In genomic region chrX:163723630-163724029, GRCm38 (mm10) we compare ENCODE assay signal across 12 mouse cellular contexts. TPM values are rescaled to one million over a fixed set of nuclear protein-coding genes. Genes with fewer than 3 reads are reported as not detected.
DNase-seq lines count a peak whose midpoint lies in the region; ATAC-seq lines count a peak whose summit lies in the region.
"Had no signal": no experiment of that assay in that cellular context is flagged by ENCODE, and none has a peak within 500 bp of the region (broad histone marks: within the 10 kb centered on the region; RNA-seq: fewer than 3 reads in every experiment).

No protein-coding gene starts in this region.

- H3K9me3 ChIP-seq in neural tube, embryonic 11.5 days (ENCODE audit: control insufficient read depth, low read length): no peaks in the 10 kb centered on the region

- no peak overlapping the region for H3K9ac ChIP-seq in neural tube, embryonic 11.5 days (ENCODE audit: low read length)
- H3K9ac ChIP-seq: liver, embryonic 14.5 days had no signal

- H3K4me2 ChIP-seq in neural tube, embryonic 11.5 days (ENCODE audit: low read depth): no peak overlapping the region

- ATAC-seq in neural tube, embryonic 11.5 days (ENCODE audit: insufficient read depth, low FRiP score, low TSS enrichment): peak; percentile 35; the same call in 1 of the 2 replicates
- ATAC-seq in inflammation-experienced regulatory T-cells, adult 6 months: peak; percentile 73

- peak; percentile 11 for DNase-seq in adrenal gland, postnatal 14 days
- no peak for DNase-seq in adrenal gland, adult 18-20 months (ENCODE audit: low spot score in 2 of 2)
- no peak for DNase-seq in neural tube, embryonic 11.5 days (ENCODE audit: low spot score)
- no peak for DNase-seq in neural tube, embryonic 10.5 days (ENCODE audit: extremely low spot score, low spot score)
- peak; percentile 48 for DNase-seq in skeletal muscle tissue, adult 2 months (ENCODE audit: low read depth, low spot score)
- no peak for DNase-seq in cerebellum, adult 11 months
- no peak for DNase-seq in urinary bladder, adult 18-20 months (ENCODE audit: low spot score in 2 of 2)
- DNase-seq: cerebellum, adult 9-11 months had no signal

- H3K27me3 ChIP-seq in neural tube, embryonic 11.5 days (ENCODE audit: control insufficient read depth, insufficient read depth, low read length): no peaks in the 10 kb centered on the region

- H3K4me3 ChIP-seq in neural tube, embryonic 11.5 days (ENCODE audit: low read depth, low read length): no peak overlapping the region

- H3K4me1 ChIP-seq in neural tube, embryonic 11.5 days (ENCODE audit: control insufficient read depth, insufficient read depth, low read length): no peaks in the 10 kb centered on the region

- H3K27ac ChIP-seq in neural tube, embryonic 11.5 days (ENCODE audit: low read depth, low read length): no peak overlapping the region
- H3K27ac ChIP-seq: liver, embryonic 14.5 days had no signal

- no peaks in the 10 kb centered on the region for H3K36me3 ChIP-seq in neural tube, embryonic 11.5 days (ENCODE audit: control insufficient read depth, insufficient read depth, low read length)

RNA-seq across cellular contexts. Expression of gene Rnf138rt1, which starts 37.5 kb away (rescaled TPM):
- total RNA-seq in adrenal gland, postnatal 14 days (2021): 0.85 and 0.94 TPM in 2 replicates
- under 1 TPM; 0.58 to 0.70 TPM for total RNA-seq in adrenal gland, adult 18-20 months (2021)
- 0.47 and 0.97 TPM in 2 replicates for polyA plus RNA-seq in neural tube, embryonic 11.5 days (2014; fragmentation: Nextera tagmentation; extraction: Ambion mirVana)
- not detected for polyA plus RNA-seq in inflammation-experienced regulatory T-cells, adult 6 months (2017; shearing (Covaris generic))
- total RNA-seq: monocyte, adult 5-6 weeks had no signal
- polyA plus RNA-seq: intestine, embryonic 14.5 days had no signal

Comparison
In these comparisons a context has a peak if more than half of its experiments do, and no peak if none do; other contexts are left out.
1. DNase-seq: peak in adrenal gland, postnatal 14 days (single experiment) and skeletal muscle tissue, adult 2 months (single experiment); none in adrenal gland, adult 18-20 months (0 of 2), neural tube, embryonic 11.5 days (single experiment), neural tube, embryonic 10.5 days (single experiment), cerebellum, adult 11 months (single experiment) and urinary bladder, adult 18-20 months (0 of 2).